Mouse (Mus musculus) myocyte (in vitro differentiated cells): ENCODE measurements around the gene Itpkb.

Source experiments
- CEBPB ChIP-seq: IDR thresholded peaks from 2 replicates; pipeline ENCODE4 v1.6.1; 2011; ENCODE audit warnings: mild to moderate bottlenecking, moderate library complexity; ENCODE audit not compliant: poor library complexity, insufficient read depth, severe bottlenecking
- MAX ChIP-seq: IDR thresholded peaks from one replicate; pipeline ENCODE4 v1.6.1; 2011; ENCODE audit warnings: low read depth, mild to moderate bottlenecking, control low read depth
- MYOD1 ChIP-seq, 3 experiments: IDR thresholded peaks; one replicate each; pipeline ENCODE4 v1.6.1; 2011; ENCODE audit warnings: control low read depth in 2 of 3, low read depth in 2 of 3, mild to moderate bottlenecking in 2 of 3, moderate library complexity in 1 of 3; ENCODE audit not compliant: insufficient read length in 2 of 3, control insufficient read depth in 1 of 3
- MYOG ChIP-seq, 3 experiments: IDR thresholded peaks; one replicate each; pipeline ENCODE4 v1.6.1; 2011; ENCODE audit warnings: control low read depth in 2 of 3, low read depth in 2 of 3, mild to moderate bottlenecking in 2 of 3; ENCODE audit not compliant: insufficient read length in 2 of 3, control insufficient read depth in 1 of 3, insufficient read depth in 1 of 3
- POLR2A ChIP-seq: IDR thresholded peaks from one replicate; pipeline ENCODE4 v1.6.1; 2011; ENCODE audit warnings: low read depth, mild to moderate bottlenecking, control low read depth, moderate library complexity; ENCODE audit not compliant: insufficient read length
- POLR2AphosphoS2 ChIP-seq: IDR thresholded peaks from one replicate; pipeline ENCODE4 v1.6.1; 2011; ENCODE audit warnings: low read depth, control low read depth; ENCODE audit not compliant: insufficient read length
- REST ChIP-seq: IDR thresholded peaks from one replicate; pipeline ENCODE4 v1.6.1; 2011; ENCODE audit warnings: mild to moderate bottlenecking, control low read depth, moderate library complexity; ENCODE audit not compliant: insufficient read depth, insufficient read length
- TCF3 ChIP-seq: IDR thresholded peaks from one replicate; pipeline ENCODE4 v1.6.1; 2011; ENCODE audit warnings: low read depth, control low read depth; ENCODE audit not compliant: insufficient read length
- USF1 ChIP-seq: IDR thresholded peaks from one replicate; pipeline ENCODE4 v1.6.1; 2011; ENCODE audit warnings: low read depth, mild to moderate bottlenecking, control low read depth, moderate library complexity

DNA sequence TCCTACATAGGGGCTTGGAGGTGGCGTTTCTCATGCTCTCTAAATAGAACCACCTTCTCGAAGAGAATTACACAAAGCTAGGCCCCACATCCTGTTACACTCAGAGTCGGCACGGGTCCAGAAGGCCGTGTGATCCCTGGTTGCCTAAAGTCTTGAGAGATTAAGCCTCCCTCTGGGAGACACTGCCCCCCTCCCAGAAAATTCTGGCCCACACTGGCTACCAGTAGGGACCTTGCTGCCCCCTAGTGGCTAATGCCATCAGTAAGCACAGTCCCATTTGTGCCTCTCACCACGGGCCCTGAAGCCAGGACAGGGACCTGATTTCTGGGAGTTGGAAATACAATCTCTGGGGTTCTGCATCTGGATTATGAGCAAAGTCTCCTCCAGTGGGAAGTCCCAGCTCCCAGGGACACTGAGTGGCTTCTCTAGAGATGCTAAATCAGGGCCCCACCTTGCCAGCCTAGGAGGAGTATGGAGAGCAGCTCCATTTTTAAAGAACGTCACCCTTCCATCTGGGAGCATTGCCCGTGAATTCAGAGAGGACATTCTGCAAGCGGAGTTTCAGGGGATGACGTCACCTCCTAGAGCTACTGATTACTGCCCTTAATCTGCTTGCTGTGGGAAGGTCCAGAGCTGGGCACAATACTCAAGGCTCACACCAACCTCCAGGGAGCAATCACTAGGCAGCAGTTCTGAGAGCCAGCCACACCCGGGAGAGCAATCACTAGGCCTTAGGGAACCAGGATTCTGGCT, 92.0 kb downstream of the Itpkb start:
- TF ChIP-seq USF1 (no peak), MYOG (IDR thresholded peaks at IDR 0.05; ENCODE audit: control insufficient read depth in 1 of 3, insufficient read depth in 1 of 3, insufficient read length in 2 of 3, low read depth in 2 of 3) (no peak), MYOD1 (IDR thresholded peaks at IDR 0.05; ENCODE audit: control insufficient read depth in 1 of 3, insufficient read length in 2 of 3, low read depth in 2 of 3) (no peak), POLR2AphosphoS2 (no peak), MAX (no peak), POLR2A (no peak), CEBPB (0 out of 2 replicates have a peak, but pooled peaks have one; percentile 1), TCF3 (no peak), REST (no peak)
